Mouse (Mus musculus): ENCODE measurements at regions not wholly inside any gene's neighbourhood (a gene's known extent, or its start where the extent isn't known, plus 50 kb on each side); places are given as distances from the start of the nearest gene placed in this dataset.

DNA sequence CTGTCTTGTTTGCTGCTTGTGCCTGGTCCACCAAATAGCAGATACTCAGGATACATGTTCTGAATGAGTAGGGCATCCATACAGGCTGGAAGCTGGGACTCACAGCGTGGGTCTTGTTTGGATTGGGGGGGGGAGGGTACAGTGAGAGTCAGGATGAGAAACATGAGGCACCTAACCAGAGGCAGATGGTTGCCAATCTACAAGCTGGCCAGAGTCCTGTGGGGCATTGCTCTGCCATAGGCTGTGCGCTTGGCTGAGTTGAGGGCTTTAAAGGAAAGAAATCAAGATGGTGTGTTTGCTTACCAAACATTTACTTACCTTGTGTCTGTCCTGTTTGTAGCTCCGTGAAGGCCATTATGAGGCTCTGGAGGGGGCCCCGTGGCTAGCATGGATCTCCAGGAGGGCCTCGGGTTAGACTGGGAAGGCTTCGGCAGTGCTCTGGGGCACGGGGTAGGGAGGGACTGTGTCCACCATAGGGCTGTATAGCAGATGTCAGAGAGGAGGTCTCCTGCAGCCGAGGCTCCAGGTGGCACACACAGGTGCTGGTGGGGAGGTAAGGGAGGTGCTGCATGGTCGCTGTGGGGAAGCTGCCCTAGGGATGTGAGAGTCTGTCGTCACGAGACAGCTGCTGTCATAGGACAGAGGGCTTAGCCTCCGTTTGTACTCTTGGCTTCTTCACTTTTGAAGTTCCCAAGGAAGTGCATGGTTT is 70.7 kb upstream of the Id2 start:
- intact Hi-C loops (cut with DNase I) = no loop called here

GRCm38 (mm10) chr12:25166525-25166924 is 69.6 kb upstream of the Id2 start:
- intact Hi-C loops (cut with DNase I) = no loop called here

DNA sequence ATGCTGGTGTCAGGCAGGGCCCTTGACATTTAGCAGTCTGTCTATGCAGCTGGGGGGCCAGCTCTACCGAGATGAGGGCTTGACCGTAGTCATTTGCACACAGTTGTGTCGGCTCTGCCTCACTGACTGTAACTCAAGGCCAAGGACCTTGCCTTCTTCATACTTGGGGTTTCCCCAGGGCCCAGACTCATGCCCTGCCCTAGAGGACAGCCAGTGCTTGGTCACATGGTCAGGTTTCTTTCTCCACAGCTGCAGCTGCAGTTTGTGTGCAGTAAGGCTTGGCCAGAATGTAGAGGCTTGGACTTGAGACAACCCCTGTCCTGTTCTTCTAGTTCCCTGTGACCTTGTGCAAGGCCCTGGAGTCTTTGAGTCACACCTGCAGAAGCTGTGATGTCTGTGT is 68.7 kb upstream of the Id2 start:
- intact Hi-C loops (cut with DNase I) = no loop called here

DNA sequence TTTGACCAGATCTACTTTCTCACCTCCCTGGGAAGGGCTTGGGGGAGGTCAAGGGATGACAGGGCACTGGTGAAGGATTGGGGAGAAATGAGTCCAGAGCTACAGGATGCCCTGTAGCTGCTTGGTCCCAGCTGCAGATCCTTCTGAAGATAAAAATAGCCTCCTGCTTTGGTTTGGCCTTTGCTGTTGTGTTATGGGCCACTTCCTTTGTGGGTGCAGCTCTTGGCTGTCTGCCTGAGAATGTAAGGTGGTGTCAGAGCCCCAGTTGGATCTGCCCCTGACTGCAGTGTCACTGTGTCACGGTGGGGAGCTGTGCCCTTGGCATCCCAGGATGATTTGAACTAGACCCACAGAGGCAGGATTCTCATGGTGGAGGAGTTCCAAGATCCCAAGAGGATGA is 67.8 kb upstream of the Id2 start:
- intact Hi-C loops (cut with DNase I) = loop anchor here (5.0 kb wide), 1 partner anchor 148 kb away; no protein-coding TSS in a partner anchor

- intact Hi-C loops (cut with DNase I) = loop anchor here (2.0 to 5.0 kb wide), 2 partner anchors 67 to 149 kb away; partner anchors contain the start of gene Id2
Observed at GRCm38 (mm10) chr12:25163541-25163940, 66.6 kb upstream of the Id2 start.

DNA sequence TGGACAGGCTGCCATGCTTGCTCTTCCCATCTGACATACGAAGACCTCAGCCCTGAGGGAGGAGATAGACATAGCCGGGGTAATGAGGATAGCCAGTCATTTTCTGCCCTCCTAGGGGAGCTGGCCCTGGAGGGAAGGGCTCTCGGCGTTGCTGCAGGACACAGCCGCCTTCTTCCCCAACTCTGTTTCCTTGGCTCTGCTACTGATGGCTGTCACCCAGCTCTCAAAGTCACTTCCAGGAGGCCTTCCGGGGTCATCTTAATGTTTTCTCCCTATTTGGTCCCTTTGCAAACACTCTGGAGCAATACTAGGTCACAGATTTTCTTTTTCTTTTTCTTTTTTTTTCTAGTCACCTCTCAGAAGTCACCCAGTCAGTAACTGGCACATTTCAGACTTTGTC is 65.9 kb upstream of the Id2 start:
- intact Hi-C loops (cut with DNase I) = loop anchor here (2.0 to 5.0 kb wide), 2 partner anchors 66 to 149 kb away; partner anchors contain the start of gene Id2

DNA sequence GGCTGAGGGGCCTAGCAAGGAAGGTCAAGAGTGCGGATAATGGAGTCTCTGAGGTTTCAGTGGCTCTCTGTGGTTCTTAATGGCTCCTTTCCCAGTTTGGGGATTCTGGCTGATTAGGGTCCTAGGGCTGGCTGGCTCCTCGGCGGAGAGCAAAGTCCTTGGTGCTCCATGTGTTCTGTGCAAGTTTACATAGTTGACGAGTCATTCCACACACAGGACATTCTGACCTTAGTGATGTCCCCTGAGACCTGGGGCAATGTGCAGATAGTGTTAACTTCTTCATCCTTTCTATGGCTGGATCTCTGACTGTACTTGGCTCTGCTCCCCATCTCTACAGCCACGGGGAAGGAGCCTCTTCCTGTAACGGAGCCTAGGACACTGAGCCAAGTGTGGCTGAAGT is 65.0 kb upstream of the Id2 start:
- intact Hi-C loops (cut with DNase I) = loop anchor here (2.0 to 5.0 kb wide), 2 partner anchors 65 to 150 kb away; partner anchors contain the start of gene Id2

DNA sequence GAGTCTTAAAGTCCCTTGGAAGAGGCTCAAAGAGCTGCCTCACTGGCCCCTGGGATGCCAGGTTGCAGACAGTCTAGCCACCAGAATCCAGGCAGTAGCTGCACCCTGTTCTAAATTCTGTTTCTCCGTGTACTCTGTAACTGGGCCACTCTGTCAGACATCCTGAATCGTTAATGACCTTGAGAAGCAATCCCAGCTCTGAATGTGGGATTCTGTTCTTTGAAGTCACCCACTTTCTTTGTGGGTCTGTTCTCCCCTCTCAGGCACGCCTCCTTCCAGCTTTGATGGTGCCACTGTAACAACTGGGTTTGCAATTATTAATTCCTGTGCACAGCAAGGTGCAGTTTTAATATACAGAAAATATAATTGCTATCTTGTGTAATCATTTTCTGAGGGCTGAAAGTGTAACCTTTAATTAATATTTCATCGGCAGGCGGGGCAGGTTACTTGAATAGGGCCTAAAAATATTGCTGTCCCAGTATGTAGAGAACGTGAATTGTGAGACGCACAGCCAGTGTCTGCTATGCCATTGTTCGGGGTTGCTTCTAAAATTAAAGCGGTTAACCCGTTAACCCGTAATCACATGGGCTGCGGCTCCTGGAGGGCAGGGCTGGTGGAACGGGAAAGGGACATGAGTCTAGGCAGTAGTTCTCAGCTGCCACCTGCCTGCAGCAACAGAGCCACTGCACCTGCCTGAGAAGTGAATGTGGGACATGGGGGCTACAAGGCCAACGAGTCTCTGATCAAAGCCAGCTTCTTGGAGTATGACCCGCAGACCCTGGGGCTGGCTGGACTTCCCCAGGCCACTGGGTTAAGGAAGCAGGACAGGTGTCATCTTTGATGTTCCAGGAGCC is 64.3 kb upstream of the Id2 start:
- intact Hi-C loops (cut with DNase I) = loop anchor here (5.0 kb wide), 1 partner anchor 151 kb away; no protein-coding TSS in a partner anchor

DNA sequence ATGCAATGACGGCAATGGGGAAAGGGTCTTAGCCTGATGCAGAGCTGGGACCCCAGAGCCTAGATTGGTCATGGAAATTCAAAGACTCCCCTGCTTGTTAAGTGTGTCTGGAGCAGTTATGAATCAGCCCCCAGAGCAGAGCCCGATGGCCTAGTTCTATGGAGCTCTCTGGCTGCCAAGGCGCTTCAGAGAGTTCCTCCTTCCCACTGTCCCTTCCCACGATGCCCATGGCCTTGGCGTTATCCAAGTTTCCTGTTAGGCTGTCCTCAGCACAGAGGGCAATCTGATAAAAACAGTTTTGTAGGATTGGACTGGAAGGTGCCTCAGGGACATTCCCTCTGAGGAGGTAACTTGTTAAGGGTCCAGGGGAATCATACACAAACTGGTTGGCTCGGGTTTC is 62.2 kb upstream of the Id2 start:
- intact Hi-C loops (cut with DNase I) = no loop called here

GRCm38 (mm10) chr12:25157238-25157637 is 60.3 kb upstream of the Id2 start:
- intact Hi-C loops (cut with DNase I) = no loop called here

DNA sequence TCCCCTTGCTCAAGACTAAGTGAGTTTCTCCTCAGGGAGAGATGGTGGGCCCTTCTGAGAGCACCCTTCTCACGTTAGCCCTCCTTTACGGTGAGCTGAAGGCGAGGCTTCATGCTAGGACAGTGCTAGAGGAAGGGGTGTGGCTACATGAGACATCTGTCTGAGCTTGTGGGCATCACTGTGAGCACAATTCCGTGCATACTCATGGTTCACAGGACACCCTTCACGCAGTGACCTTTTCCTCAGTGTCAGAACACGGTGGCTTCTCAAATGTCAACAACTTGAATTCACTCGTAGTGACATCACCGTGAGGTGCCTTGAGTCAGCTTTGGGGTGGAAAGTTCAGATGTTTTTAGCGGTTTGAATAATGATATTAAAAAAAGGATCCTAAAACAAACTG is 58.5 kb upstream of the Id2 start:
- intact Hi-C loops (cut with DNase I) = no loop called here

DNA sequence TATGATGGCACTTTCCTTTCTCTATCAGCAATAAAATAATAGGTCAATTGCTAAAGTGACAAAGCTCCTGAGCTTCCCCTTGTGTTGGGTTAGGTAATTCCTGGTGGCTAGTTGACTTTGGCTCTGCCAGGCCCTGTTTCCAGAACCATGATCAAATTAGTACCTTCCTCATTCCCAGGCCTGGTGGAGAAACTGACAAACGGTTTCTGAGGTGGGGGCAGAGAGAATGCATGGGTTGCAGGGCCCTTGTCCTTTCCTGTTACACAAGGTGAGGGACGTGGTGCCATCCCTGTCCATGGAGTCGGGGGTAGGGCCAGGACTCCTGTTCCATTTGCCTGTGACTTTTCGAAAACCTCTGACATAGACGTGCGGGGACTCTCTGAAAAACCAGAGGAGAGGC is 51.2 kb upstream of the Id2 start:
- intact Hi-C loops (cut with DNase I) = no loop called here

Data from adrenal gland (tissue).